Mouse (Mus musculus): ENCODE measurements around the gene Pi4kb. TPM values are rescaled to one million over a fixed set of nuclear protein-coding genes. Genes with fewer than 3 reads are reported as not detected.
"Not testable (repeated sequence)": the region's sequence is repeated elsewhere in the genome, so short reads cannot be mapped to it uniquely, and the experiment has no call there.

Pi4kb gene
- polyA plus RNA-seq, 1 experiment from 2014 or later = 22.2 TPM

DNA sequence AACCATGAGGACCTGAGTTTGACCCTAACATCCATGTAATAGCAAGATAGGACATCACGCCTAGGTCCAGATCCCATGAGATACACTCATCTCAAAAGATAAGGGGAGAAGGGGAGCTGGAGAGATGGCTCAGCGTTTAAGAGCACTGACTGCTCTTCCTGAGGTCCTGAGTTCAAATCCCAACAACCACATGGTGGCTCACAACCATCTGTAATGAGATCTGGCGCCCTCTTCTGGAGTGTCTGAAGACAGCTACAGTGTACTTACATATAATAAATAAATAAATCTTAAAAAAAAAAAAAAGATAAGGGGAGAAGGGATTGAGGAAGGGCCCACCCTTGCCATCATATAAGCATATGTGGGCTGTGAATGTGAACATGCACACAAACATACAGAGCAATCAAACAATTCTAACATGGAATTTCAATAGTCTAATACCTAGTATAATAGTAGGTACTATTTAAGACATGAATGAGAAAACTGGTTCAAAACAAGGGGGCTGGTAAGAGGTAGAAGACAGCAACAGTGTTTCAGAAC, 54.8 kb downstream of the Pi4kb start:
- not testable (repeated sequence) for H3K9me3 ChIP-seq (replicated peaks); H3K4me3 ChIP-seq; H3K27ac ChIP-seq; H3K27me3 ChIP-seq (ENCODE audit: low read depth, poor library complexity, severe bottlenecking); DNase-seq (ENCODE audit: low spot score)
- Histone ChIP-seq H3K36me3 (peaks cover 54% of the 10 kb centered on the region), H3K4me1 (peaks cover 20% of the 10 kb centered on the region)
- 77% methylated on average over 3 of the region's 3 CpGs for WGBS

DNA sequence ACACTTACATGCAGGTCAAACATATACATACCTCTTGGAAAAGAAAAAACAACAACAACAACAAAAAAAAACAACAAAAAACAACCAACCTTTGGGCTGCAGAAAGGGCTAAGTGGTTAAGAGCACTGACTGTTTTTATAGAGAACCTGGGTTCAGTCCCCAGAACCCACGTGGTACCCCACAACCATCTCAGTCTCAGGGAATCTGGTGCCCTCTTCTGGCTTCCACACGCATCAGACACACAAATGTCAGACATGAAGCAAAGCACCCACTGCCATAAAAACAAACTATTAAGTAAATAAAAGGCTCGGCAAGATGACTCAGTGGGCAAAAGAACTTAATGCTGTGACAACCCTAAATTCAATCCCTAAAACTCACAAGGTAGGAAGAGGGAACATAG, 55.4 kb downstream of the Pi4kb start:
- Histone ChIP-seq H3K4me3 (no peak overlapping the region), H3K4me1 (peaks cover 14% of the 10 kb centered on the region), H3K27me3 (ENCODE audit: low read depth, poor library complexity, severe bottlenecking) (no peaks in the 10 kb centered on the region), H3K27ac (no peak overlapping the region), H3K9me3 (replicated peaks) (no peaks in the 10 kb centered on the region), H3K36me3 (peaks cover 60% of the 10 kb centered on the region)
- 80% methylated on average over 3 of the region's 3 CpGs for WGBS
- no peak for DNase-seq (ENCODE audit: low spot score)

DNA sequence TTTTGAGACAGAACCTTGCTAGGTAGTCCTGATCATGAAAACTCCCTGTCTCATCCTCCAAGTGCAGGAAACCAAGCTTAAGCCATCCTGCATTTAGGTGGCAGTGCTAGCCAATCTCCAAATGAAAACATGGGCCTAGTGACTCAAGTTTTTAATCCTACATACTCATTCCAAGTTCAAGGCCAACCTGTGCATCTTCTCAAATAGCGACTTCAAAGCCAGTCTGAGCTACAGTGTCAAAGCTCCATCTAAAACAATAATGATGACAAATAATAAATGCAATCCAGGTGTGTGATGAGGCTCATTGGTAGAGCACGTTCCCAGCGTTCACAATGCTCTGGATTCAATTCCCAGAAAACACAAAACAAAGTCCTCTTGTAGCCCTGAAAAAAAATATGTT, 67.1 kb downstream of the Pi4kb start:
- Histone ChIP-seq H3K4me1 (peaks cover 11% of the 10 kb centered on the region), H3K9me3 (replicated peaks) (no peaks in the 10 kb centered on the region), H3K36me3 (peaks cover 38% of the 10 kb centered on the region), H3K27ac (peak overlapping the region; percentile 88; the same call in 1 of the 2 replicates), H3K27me3 (ENCODE audit: low read depth, poor library complexity, severe bottlenecking) (no peaks in the 10 kb centered on the region), H3K4me3 (peak overlapping the region; percentile 85)
- no peak for DNase-seq (ENCODE audit: low spot score)
- 16% methylated on average over 3 of the region's 3 CpGs for WGBS

DNA sequence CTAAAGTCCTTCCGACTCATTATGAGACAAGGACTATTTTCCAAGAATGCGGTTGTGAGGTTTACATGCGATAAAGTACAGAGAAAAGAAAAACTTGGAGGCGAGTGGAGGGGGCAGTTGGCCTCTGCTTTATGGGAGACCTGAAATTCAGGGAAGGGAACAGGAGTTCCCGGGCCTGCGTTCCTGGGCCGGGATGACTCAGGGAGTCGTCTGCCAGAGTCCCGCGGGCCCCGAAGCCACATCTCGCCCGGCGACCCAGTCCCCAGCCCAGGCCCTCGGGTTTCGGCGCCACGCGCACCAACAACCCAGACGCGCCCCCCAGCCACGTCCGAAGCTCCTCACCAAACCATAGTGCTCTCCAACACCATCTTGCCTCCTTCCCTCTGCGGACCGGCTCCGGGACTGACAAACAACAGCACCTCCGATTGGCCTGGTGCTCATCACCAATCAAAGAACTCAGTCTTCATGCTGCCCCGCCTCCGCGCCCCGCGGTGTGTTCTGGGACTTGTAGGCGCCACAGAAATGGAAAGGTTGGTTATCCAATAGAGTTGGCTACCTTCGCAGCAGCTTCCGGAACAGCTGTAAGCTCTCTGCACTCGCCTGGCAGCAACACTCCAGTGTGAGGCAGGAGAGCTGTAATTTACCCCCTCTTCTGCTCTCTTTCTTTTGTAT, 67.8 kb downstream of the Pi4kb start, which contains the start of gene Psmd4:
Gene Psmd4 (minus strand): TSS at position 449 of the 672 bp plus-strand sequence.
- Histone ChIP-seq H3K27me3 (ENCODE audit: low read depth, poor library complexity, severe bottlenecking) (no peaks in the 10 kb centered on the region), H3K9me3 (replicated peaks) (no peaks in the 10 kb centered on the region), H3K4me3 (peak within 1 kb of the TSS; percentile 85), H3K27ac (peak within 1 kb of the TSS; percentile 88), H3K36me3 (peaks cover 31% of the 10 kb centered on the region), H3K4me1 (peaks cover 11% of the 10 kb centered on the region)
- peak; percentile 99 for DNase-seq (ENCODE audit: low spot score)
- under 1% methylated on average over 36 of the region's 36 CpGs for WGBS

DNA sequence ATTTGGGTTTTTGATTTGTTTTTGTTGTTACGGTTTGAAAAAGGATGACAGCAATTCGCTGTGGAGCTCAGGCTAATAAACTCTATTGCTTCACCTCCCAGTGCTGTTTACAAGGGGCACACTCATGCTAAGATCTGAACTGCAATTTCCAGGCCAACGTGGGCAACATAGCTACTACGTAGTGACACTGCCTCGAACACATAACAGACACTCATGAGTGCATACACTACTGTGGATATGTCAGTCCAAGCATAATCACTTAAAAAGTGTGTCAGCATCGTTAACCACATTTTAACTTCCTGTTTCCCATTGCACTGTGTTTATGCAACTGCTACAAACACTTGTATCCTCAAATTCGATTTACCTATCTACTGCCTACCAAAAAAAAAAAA, 68.3 kb downstream of the Pi4kb start:
- no peak for DNase-seq (ENCODE audit: low spot score)
- peaks cover 11% of the 10 kb centered on the region for H3K4me1 ChIP-seq
- H3K27me3 ChIP-seq (ENCODE audit: low read depth, poor library complexity, severe bottlenecking) = no peaks in the 10 kb centered on the region
- H3K27ac ChIP-seq = peak overlapping the region; percentile 88
- H3K4me3 ChIP-seq = peak overlapping the region; percentile 85
- no peaks in the 10 kb centered on the region for H3K9me3 ChIP-seq (replicated peaks)
- H3K36me3 ChIP-seq = peaks cover 26% of the 10 kb centered on the region
- WGBS = 36% methylated on average over 7 of the region's 7 CpGs

DNA sequence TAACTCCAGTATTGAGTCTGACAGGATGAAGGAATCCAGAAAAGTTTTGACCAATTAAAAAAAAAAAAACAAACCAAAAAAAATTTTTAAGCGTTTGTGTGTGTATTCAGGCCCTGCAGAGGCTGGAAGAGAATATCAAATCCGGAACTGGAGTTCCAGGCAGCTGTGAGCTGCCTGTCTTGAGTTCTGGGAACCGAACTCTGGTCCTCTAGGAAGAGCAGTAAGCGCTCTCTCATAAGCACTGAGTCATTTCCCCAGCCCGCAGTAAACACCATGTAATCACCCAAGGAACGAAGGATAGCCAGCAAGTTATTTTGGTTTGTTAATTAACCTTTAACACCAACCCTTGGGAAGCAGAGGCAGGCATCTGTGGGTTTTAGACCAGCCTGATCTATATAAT, 68.7 kb downstream of the Pi4kb start:
- Histone ChIP-seq H3K4me3 (no peak overlapping the region), H3K9me3 (replicated peaks) (no peaks in the 10 kb centered on the region), H3K4me1 (peaks cover 11% of the 10 kb centered on the region), H3K36me3 (peaks cover 22% of the 10 kb centered on the region), H3K27me3 (ENCODE audit: low read depth, poor library complexity, severe bottlenecking) (no peaks in the 10 kb centered on the region), H3K27ac (no peak overlapping the region)
- 68% methylated on average over 6 of the region's 6 CpGs for WGBS
- DNase-seq (ENCODE audit: low spot score) = no peak

DNA sequence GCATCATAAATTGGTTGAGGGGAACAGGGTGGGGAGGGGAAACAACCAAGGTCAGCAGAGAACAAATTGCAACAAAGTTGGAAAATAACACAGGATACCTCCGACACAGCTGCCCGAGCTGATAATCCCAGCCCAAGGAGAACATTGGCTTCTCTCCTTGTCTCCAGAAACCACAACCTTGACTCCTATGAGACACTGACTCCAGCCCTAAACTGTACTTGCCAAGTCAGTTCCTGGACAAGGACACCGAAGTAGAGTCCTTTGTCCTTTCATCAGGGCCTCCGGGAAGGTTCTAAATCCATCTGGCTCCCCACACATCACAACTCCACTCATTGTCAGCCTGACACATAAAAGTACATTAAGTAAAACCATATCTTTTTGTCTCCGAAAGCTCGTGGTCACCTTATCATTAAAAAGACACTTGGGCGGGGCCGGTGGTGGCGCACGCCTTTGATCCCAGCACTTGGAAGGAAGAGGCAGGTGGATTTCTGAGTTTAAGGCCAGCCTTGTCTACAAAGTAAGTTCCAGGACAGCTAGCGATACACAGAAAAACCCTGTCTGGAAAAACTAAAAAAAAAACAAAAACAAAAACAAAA, 72.0 kb downstream of the Pi4kb start:
- Histone ChIP-seq H3K36me3 (no peaks in the 10 kb centered on the region; the same call in 1 of the 2 replicates), H3K27me3 (ENCODE audit: low read depth, poor library complexity, severe bottlenecking) (no peaks in the 10 kb centered on the region), H3K4me3 (no peak overlapping the region), H3K4me1 (peaks cover 11% of the 10 kb centered on the region), H3K27ac (no peak overlapping the region), H3K9me3 (replicated peaks) (no peaks in the 10 kb centered on the region)
- no peak for DNase-seq (ENCODE audit: low spot score)
- WGBS = 91% methylated on average over 11 of the region's 11 CpGs

DNA sequence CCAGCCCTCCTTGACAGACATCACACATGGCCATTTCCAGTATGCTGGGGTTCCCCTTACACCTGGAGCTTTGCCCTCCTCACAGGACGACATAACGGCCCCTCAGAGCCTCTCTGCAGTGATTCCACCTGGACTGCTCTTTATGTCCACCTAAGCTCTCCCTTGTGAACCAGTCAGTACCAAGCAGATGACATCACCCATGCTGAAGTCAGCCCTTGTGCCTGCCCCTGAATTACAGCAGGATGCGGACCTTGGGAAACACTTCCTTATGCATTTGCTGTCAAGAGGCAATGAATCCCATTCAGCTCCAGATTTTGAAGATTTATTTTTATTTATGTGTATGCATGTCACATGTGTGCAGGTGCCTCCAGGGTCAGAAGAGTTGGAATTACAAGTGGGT, 73.4 kb downstream of the Pi4kb start:
- H3K36me3 ChIP-seq = no peaks in the 10 kb centered on the region
- 0 out of 2 replicates have a peak, but pooled peaks cover 5% of the 10 kb centered on the region for H3K4me1 ChIP-seq
- no peak overlapping the region for H3K4me3 ChIP-seq
- H3K27me3 ChIP-seq (ENCODE audit: low read depth, poor library complexity, severe bottlenecking) = no peaks in the 10 kb centered on the region
- WGBS = 69% methylated on average over 3 of the region's 3 CpGs
- no peak overlapping the region for H3K27ac ChIP-seq
- DNase-seq (ENCODE audit: low spot score) = no peak
- H3K9me3 ChIP-seq (replicated peaks) = no peaks in the 10 kb centered on the region

DNA sequence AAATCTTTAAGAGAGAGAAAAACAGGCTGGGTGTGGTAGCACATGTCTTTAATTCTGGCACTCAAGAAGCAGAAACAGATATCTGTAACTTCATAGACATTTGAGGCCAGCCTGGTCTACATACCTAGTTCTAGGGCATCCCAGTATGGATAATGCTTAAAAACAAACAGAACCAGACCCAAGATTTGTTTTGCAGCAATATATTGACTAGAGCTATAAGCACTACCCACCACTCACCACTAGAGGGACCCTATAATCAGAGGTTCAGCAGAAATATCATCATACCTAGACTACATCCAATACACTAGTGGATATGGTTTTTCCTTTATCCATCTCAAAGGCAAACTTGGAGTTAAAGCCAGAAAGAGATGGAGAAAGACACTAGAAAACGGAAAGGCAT, 78.4 kb downstream of the Pi4kb start:
- 48% methylated on average over 1 of the region's 1 CpGs for WGBS
- Histone ChIP-seq H3K4me3 (no peak overlapping the region), H3K4me1 (0 out of 2 replicates have a peak, but pooled peaks cover 4% of the 10 kb centered on the region), H3K36me3 (peaks cover 14% of the 10 kb centered on the region), H3K27me3 (ENCODE audit: low read depth, poor library complexity, severe bottlenecking) (no peaks in the 10 kb centered on the region), H3K27ac (no peak overlapping the region), H3K9me3 (replicated peaks) (no peaks in the 10 kb centered on the region)
- DNase-seq (ENCODE audit: low spot score) = no peak

DNA sequence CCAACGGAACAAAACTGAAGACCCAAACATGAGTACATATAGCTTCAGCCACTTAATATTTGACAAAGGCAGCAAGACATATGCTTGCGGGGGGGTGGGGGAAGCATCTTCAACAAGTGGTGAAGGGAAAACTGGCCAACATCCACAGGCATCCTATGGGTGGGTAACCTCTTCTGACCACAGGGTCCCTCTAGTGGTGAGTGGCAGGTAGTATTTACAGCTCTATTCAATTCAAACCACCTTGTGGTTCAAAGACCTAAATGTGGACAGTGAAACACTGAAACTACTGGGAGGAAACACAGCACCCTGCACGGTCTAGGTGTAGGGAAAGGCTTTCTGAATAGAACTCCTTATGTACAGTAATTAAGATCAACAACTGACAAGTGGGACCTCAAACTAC, 79.2 kb downstream of the Pi4kb start:
- H3K4me1 ChIP-seq = 0 out of 2 replicates have a peak, but pooled peaks cover 4% of the 10 kb centered on the region
- no peaks in the 10 kb centered on the region for H3K27me3 ChIP-seq (ENCODE audit: low read depth, poor library complexity, severe bottlenecking)
- WGBS = 37% methylated on average over 3 of the region's 3 CpGs
- H3K36me3 ChIP-seq = peaks cover 21% of the 10 kb centered on the region
- DNase-seq (ENCODE audit: low spot score) = peak; percentile 41
- no peak overlapping the region for H3K4me3 ChIP-seq
- no peaks in the 10 kb centered on the region for H3K9me3 ChIP-seq (replicated peaks)
- no peak overlapping the region for H3K27ac ChIP-seq

DNA sequence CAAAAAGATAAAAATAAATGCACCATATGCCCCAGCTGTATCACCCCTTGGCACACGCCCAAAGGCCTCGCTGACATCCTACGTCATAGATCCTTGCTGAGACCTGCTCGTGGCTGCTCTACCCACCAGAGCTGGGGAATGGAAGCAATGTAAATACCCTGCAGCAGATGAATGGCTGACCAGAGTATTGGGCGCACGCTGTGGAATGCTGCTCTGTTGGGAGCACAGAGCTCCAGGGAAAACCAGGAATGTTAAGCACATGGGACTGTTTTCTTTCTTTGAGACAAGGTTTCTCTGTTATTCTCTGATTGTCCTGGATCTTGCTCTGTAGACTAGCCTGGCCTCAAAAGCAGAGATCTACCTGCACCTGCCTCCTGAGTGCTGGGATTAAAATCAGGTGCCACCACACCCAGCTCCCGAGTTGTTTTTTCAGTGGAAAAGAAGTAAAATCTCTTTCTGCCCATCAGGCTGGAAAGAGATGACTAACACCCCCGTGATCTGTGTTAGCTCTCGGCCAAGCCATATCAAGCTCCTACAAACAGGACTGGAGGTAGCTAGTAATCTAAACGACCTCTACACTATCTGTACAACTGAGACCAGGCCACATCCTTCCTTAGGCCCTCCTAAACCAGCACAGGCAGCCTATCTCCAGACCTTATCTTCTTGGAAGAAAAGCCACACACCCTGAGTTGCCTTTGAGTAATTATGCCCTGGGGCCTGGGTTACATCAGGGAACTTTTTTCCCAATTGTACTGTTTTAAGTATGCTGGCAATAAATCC, 80.1 kb downstream of the Pi4kb start:
- no peak overlapping the region for H3K27ac ChIP-seq
- no peak overlapping the region for H3K4me3 ChIP-seq
- H3K27me3 ChIP-seq (ENCODE audit: low read depth, poor library complexity, severe bottlenecking) = no peaks in the 10 kb centered on the region
- H3K9me3 ChIP-seq (replicated peaks) = no peaks in the 10 kb centered on the region
- DNase-seq (ENCODE audit: low spot score) = no peak
- peaks cover 31% of the 10 kb centered on the region for H3K36me3 ChIP-seq
- no peaks in the 10 kb centered on the region for H3K4me1 ChIP-seq
- 56% methylated on average over 10 of the region's 10 CpGs for WGBS

DNA sequence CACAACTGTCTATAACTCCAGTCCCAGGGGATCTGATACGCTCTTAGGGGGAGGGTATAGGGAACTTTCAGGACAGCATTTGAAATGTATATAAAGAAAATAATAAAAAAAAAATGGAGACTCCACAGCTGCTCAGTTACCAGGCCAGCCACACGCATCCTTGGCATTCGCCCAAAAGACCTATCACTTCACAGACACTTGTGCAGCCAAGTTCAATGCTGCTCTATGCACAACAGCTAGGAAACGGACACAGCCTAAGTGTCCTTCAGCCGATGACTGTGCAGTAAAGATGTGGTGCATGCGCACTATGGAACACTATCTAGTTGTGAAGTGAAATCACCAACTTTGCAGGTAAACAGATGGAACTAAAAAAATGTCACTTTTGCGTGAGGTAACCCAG, 81.7 kb downstream of the Pi4kb start:
- Histone ChIP-seq H3K4me3 (no peak overlapping the region), H3K9me3 (replicated peaks) (no peaks in the 10 kb centered on the region), H3K36me3 (peaks cover 47% of the 10 kb centered on the region), H3K27ac (no peak overlapping the region), H3K27me3 (ENCODE audit: low read depth, poor library complexity, severe bottlenecking) (no peaks in the 10 kb centered on the region), H3K4me1 (no peaks in the 10 kb centered on the region)
- DNase-seq (ENCODE audit: low spot score) = no peak
- 96% methylated on average over 7 of the region's 7 CpGs for WGBS
